Mouse (Mus musculus) liver, embryonic 15.5 days (tissue): ENCODE measurements around the gene Mzt1. TPM values are rescaled to one million over a fixed set of nuclear protein-coding genes. Genes with fewer than 3 reads are reported as not detected.

Source experiments
- ATAC-seq: fragments of 200-750 bp; cut with Nextera tagmentation; 2 replicates; pipeline ENCODE4 v1.8.0; 2017; ENCODE audit warnings: moderate number of reproducible peaks, mild to moderate bottlenecking, moderate library complexity; ENCODE audit not compliant: insufficient read depth
- H3K27ac ChIP-seq: fragments of 300-500 bp; sonication (generic); replicated peaks from 2 replicates; pipeline ENCODE4 v1.5.1; 2015; ENCODE audit warnings: mild to moderate bottlenecking, inconsistent platforms
- H3K27me3 ChIP-seq: fragments of 300-500 bp; sonication (generic); 2 replicates; pipeline ENCODE4 v1.6.1; 2015; ENCODE audit warnings: mild to moderate bottlenecking, inconsistent platforms
- H3K36me3 ChIP-seq: fragments of 300-500 bp; sonication (generic); replicated peaks from 2 replicates; pipeline ENCODE4 v1.6.1; 2015; ENCODE audit warnings: moderate library complexity, mild to moderate bottlenecking, inconsistent platforms
- H3K4me1 ChIP-seq: fragments of 300-500 bp; sonication (generic); replicated peaks from 2 replicates; pipeline ENCODE4 v1.6.1; 2015; ENCODE audit warnings: inconsistent platforms
- H3K4me2 ChIP-seq: fragments of 300-500 bp; sonication (generic); 2 replicates; pipeline ENCODE4 v1.6.1; 2015; ENCODE audit warnings: moderate library complexity, mild to moderate bottlenecking, inconsistent platforms
- H3K4me3 ChIP-seq: fragments of 300-500 bp; sonication (generic); replicated peaks from 2 replicates; pipeline ENCODE4 v1.5.1; 2015; ENCODE audit warnings: mild to moderate bottlenecking, inconsistent platforms
- H3K9ac ChIP-seq: fragments of 300-500 bp; sonication (generic); 2 replicates; pipeline ENCODE4 v1.6.1; 2015; ENCODE audit warnings: moderate library complexity, mild to moderate bottlenecking, inconsistent platforms
- H3K9me3 ChIP-seq: fragments of 300-500 bp; sonication (generic); replicated peaks from 2 replicates; pipeline ENCODE4 v1.6.1; 2016; ENCODE audit warnings: inconsistent platforms
- WGBS: fragments of 180-500 bp; shearing (Covaris S2); methylation state at CpG from one replicate; pipeline ENCODE4 v1.1.7; 2015; ENCODE audit warnings: mixed read lengths; ENCODE audit not compliant: insufficient replicate concordance; 5-methylcytosine and 5-hydroxymethylcytosine counted together
- polyA plus RNA-seq: library from polyadenylated mRNA; unstranded; fragments of >200 nt; fragmentation: Nextera tagmentation; extraction: Ambion mirVana; gene quantifications from 2 replicates; pipeline ENCODE4 v1.2.1, GENCODE M21; 2015

Gene Mzt1
- polyA plus RNA-seq, 1 experiment from 2014 or later, result 51.6 TPM

DNA sequence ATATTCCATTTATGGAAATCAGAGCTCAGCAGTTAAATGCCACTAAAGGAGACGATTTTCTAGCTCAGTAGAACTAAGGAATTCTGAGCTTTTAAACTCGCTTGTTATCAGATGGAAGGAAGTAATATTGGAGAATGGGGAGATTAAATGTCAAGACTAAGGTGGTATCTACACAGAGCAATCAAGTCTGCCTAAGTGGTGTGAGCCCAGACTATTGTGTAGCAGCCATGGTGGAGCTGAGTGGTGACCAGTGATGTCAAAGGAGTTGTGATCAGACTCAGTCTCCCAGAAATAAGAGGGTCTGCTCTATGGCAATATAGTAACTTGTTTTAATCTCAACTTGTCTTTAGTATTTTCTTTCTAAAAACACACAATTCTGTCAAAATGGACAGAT lies 35.0 kb downstream of the Mzt1 start:
- Histone ChIP-seq H3K27ac (no peak overlapping the region), H3K9me3 (no peaks in the 10 kb centered on the region), H3K4me1 (no peaks in the 10 kb centered on the region), H3K27me3 (no peaks in the 10 kb centered on the region), H3K4me2 (no peak overlapping the region), H3K36me3 (no peaks in the 10 kb centered on the region), H3K4me3 (no peak overlapping the region), H3K9ac (no peak overlapping the region)
- WGBS, result 21% methylated on average over 2 of the region's 2 CpGs
- no peak for ATAC-seq

DNA sequence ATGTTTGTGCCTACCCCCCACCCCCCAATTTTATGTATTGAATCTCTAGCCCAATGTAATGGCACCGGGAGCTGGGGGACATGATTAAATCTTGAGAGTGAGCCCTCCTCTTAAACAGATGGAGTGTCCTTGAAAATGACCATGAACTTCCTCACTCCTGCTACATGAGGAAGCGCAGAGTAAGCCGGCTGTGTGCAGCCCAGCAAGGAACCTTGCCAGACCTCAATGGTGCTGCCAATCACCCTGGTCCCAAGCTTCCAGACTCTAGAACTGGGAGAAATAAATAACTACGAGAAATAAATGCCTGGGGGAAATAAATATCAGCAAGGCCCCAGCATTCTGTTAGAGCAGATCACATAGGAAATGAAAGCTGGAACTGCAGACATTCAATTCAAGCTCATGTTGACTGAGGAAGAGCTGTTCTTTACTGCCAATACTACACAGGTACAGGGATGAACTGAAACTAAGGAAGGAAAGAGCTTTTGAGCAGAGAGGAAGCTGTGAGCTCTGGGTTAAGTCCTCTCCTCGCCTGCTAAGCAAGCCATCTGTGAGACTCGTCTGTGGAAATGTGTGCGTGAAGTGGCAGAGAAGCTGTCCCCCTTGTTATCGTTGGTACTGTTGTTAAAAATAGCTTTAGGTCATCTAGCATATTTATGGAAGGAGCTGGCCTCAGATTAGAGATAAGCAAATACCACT lies 35.6 kb downstream of the Mzt1 start:
- Histone ChIP-seq H3K9ac (no peak overlapping the region), H3K4me1 (no peaks in the 10 kb centered on the region), H3K27ac (no peak overlapping the region), H3K9me3 (no peaks in the 10 kb centered on the region), H3K4me2 (no peak overlapping the region), H3K36me3 (no peaks in the 10 kb centered on the region), H3K27me3 (no peaks in the 10 kb centered on the region), H3K4me3 (no peak overlapping the region)
- ATAC-seq, result no peak
- whole genome bisulfite sequencing, result 30% methylated on average over 8 of the region's 8 CpGs

DNA sequence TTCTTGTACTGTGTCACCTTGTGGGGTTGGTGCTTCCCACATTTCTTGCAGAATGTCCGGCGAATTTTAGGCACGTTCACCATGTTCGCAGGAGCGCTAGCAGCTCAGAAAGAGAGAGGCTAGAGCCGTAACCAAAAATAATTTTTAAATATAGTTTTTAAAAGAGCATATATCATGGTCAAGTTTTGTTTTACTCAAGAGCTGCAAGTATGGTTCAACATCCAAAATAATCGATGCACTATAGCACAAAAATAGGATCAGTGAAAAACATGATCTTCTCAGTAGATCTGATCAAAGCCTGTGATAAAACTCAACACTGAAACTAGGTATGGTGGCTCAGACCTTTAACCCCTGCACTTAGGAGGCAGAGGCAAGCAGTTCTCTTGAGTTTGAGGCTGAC lies 51.7 kb downstream of the Mzt1 start, which contains the start of gene Rpl36a-ps1:
TSS of gene Rpl36a-ps1 (minus strand) at position 101 of the 400 bp plus-strand sequence.
- Histone ChIP-seq H3K4me1 (no peaks in the 10 kb centered on the region), H3K9me3 (no peaks in the 10 kb centered on the region), H3K4me2 (no peak within 1 kb of the TSS), H3K9ac (no peak within 1 kb of the TSS), H3K4me3 (no peak within 1 kb of the TSS), H3K27me3 (no peaks in the 10 kb centered on the region), H3K36me3 (no peaks in the 10 kb centered on the region), H3K27ac (no peak within 1 kb of the TSS)
- 79% methylated on average over 7 of the region's 7 CpGs for WGBS
- ATAC-seq, result no peak

- WGBS, result 52% methylated on average over 2 of the region's 2 CpGs
- no peaks in the 10 kb centered on the region for H3K9me3 ChIP-seq
- no peak overlapping the region for H3K4me3 ChIP-seq
- H3K4me1 ChIP-seq, result no peaks in the 10 kb centered on the region
- no peaks in the 10 kb centered on the region for H3K36me3 ChIP-seq
- no peak for ATAC-seq
- no peak overlapping the region for H3K27ac ChIP-seq
- no peaks in the 10 kb centered on the region for H3K27me3 ChIP-seq
- H3K4me2 ChIP-seq, result no peak overlapping the region
- no peak overlapping the region for H3K9ac ChIP-seq
Observed at GRCm38 (mm10) chr14:98992482-98992881, 53.5 kb downstream of the Mzt1 start.

DNA sequence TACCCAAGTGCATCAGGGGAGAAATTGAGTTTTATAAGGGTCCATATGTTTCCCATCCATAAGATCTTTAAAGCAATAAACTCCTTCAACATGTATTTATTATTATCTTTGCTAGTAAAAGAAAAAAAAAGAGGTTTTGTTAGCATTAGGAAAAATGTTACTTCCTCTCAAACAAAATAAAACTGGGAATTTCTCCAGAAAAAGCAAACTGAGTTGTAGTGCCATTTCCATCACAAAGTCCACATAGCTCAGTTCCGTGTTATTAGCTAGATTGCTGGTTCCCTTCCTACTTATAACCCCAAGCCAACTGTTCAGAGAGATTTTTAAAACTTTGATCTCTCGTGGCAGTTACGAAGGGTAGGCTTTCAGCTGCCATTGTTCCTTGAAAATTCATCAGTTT lies 55.3 kb downstream of the Mzt1 start:
- Histone ChIP-seq H3K9me3 (no peaks in the 10 kb centered on the region), H3K36me3 (no peaks in the 10 kb centered on the region), H3K4me1 (no peaks in the 10 kb centered on the region), H3K4me2 (no peak overlapping the region), H3K9ac (no peak overlapping the region), H3K27me3 (no peaks in the 10 kb centered on the region), H3K27ac (no peak overlapping the region), H3K4me3 (no peak overlapping the region)
- no peak for ATAC-seq
- 50% methylated on average over 3 of the region's 3 CpGs for WGBS

GRCm38 (mm10) chr14:98989818-98990217 lies 56.1 kb downstream of the Mzt1 start:
- 54% methylated on average over 3 of the region's 3 CpGs for WGBS
- Histone ChIP-seq H3K9me3 (no peaks in the 10 kb centered on the region), H3K27me3 (no peaks in the 10 kb centered on the region), H3K4me1 (no peaks in the 10 kb centered on the region), H3K4me3 (no peak overlapping the region), H3K27ac (no peak overlapping the region), H3K36me3 (no peaks in the 10 kb centered on the region), H3K4me2 (no peak overlapping the region), H3K9ac (no peak overlapping the region)
- no peak for ATAC-seq

Other genes starting within 250 kb of the Mzt1 start
- gene Rpl36a-ps1, start 51.8 kb downstream of the Mzt1 start, polyA plus RNA-seq, result 0.67 and 0.69 TPM in 2 replicates
- 24.8 and 25.3 TPM in 2 replicates for gene Bora, start 88 bp upstream of the Mzt1 start, polyA plus RNA-seq
- 5.2 and 5.3 TPM in 2 replicates for gene Pibf1, start 53.3 kb upstream of the Mzt1 start, polyA plus RNA-seq
- 11.4 and 12.5 TPM in 2 replicates for gene Dis3, start 53.6 kb upstream of the Mzt1 start, polyA plus RNA-seq